Mouse (Mus musculus) kidney, adult 8-10 months (tissue): ENCODE results near the gene Rab43.

Experiments
- DNase-seq, 2 experiments: peaks; one replicate each; pipeline ENCODE4 v3.0.0; 2022

The Rab43 gene

DNA sequence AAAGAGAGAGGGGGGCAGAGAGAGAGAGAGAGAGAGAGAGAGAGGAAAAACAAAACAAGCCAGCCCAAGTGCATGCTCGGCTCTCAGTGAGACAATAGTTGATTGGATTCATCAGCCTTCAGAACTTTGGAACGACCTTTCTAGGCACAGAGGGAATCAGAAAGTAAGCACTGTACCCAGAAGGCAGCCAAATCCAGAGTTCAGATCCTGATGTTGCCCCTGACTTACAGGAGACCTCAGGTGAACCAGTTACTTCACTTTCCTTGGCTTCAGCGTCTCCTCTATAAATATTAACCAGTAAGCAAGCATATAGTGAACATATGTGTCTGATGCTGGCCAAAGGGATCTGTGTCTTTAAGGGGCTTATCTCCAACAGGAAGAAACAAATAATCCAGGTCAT is 3.4 kb downstream of the Rab43 start:
- peak in 1 of 2 experiments; percentile 46 for DNase-seq

DNA sequence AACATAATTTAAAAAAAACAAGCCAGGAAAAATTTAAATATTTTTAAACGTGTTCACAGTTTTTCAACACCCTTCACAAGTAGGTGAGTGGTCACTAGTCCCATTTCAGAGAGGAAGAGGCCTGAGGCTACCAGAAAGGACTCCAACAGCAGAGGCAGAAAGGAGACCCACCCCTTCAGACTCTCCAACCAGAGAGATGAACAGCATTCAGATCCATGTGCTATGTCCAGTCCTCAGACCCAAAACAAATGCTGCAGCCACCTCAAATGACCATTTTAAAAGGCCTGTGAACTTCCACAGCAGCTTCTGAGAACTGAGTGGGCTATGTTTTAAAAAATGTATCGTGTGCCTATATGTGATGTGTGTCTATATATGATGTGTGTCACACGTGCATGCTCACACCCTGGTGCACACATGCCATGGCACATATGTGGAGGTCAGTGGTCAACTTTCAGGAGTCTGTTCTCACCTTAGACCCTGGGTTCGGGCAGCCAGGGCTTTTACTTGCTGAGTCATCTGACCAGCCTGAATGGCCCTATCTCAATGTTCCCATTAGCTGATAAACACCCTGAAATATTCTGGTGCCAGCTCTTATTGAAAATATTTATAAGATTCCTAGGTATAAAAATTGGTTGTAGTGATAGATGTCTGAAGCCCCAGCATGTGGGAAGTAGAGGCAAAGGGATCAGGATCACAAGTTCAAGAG is 4.1 kb downstream of the Rab43 start:
- no peak for DNase-seq

- DNase-seq: no peak
Observed at GRCm38 (mm10) chr6:87806857-87807256, 5.1 kb downstream of the Rab43 start.

DNA sequence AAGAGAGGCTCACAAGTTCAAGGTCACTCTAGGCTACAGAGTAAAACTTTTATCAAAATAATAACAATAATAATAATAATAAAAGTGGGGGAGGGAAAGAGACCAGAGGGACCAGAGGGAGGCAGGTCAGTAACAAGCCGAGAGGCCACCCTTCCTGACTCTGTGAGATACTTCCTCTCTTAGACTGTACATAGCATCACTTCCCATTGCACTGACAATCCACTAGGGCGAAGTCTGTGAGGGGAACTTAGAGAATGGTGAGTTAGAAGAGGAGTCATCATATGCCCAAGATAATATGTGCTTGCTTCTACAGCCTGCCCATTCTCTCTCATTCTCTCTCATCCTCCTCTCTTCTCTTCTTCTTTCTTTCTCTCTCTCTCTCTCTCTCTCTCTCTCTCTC is 5.9 kb downstream of the Rab43 start:
- no peak for DNase-seq

DNA sequence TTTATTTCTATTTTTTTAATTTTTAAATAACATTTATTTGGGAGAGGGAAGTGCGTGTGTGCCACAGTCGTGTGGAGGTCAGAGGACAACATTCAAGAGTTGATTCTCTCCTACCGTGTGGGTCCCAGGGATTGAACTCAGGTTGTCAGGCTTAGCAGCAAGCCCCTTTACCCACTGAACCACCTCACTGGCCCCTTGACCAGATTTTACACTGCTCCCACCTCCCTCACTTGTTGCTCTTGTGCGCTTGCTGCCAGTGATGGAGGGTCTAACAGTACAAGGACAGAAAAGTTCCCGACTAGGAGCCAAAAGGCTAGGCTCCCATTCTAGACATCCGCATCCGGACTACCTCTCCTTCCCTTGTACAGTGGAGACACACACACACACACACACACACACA is 6.5 kb downstream of the Rab43 start:
- no peak for DNase-seq

- DNase-seq: no peak
Observed at GRCm38 (mm10) chr6:87804886-87805285, 7.1 kb downstream of the Rab43 start.

DNA sequence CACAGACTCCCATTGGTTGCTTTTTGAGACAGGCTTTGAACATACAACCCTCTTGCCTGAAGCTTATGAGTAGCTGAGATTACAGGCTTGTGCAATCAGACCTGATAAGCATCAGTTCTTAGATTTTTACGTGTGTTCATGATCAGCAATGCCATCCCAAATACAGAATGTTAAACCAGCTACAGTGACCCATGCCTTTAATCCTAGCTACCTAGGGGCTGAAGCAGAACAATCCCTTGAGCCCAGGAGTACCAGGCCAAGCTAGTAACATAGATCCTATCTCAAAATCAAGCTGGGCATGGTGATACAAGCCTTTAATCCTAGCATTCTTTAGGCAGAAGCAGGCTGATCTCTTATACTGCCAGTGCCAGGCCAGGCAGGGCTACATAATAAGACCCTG is 7.9 kb downstream of the Rab43 start:
- no peak for DNase-seq

GRCm38 (mm10) chr6:87802462-87802861 is 9.5 kb downstream of the Rab43 start:
- DNase-seq: no peak

- DNase-seq: no peak
Observed at GRCm38 (mm10) chr6:87799576-87799975, 12.4 kb downstream of the Rab43 start.

DNA sequence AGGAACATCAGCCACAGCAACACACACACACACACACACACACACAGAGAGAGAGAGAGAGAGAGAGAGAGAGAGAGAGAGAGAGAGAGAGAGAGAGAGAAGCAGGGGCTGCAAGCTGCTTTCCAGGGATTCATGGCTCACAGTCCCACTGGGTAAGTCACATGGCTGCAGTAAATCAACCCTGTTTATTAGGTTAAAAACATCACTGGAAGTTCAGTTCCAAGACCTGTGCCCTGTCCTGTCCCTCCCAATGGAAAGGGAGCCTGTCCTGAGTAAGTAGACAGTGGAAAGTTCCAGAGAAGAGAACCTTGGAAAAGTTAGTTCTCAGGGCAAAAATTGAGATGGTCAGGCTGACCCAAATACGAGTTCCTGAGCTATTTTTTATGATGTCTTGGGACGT is 14.6 kb downstream of the Rab43 start:
- DNase-seq: no peak

DNA sequence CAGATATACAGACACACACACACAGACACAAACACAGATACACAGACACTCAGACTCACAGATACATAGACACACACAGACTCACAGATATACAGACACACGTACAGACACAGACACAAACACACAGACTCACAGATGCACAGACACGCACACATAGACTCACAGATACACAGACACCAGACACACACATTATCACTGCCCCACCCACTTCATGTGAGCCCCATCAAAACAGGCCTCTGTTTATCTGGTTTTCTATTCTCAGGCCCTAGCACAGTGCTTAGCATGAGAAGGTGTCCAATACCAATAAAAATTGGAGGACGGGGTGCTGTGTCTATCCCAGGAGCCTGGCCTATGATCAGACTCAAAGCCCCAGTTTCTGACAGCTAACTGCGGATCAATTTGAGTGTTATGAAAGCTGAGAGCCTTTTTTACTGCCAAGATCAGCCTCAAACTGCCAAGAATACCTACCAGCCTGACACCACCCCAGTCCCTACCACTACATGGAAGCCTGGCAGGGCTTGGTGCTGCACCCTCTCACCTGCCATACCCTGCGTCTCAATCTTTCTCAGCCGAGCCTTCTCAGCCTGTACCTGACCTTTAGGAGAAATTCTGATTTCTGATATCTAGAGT is 15.6 kb downstream of the Rab43 start:
- no peak for DNase-seq

DNA sequence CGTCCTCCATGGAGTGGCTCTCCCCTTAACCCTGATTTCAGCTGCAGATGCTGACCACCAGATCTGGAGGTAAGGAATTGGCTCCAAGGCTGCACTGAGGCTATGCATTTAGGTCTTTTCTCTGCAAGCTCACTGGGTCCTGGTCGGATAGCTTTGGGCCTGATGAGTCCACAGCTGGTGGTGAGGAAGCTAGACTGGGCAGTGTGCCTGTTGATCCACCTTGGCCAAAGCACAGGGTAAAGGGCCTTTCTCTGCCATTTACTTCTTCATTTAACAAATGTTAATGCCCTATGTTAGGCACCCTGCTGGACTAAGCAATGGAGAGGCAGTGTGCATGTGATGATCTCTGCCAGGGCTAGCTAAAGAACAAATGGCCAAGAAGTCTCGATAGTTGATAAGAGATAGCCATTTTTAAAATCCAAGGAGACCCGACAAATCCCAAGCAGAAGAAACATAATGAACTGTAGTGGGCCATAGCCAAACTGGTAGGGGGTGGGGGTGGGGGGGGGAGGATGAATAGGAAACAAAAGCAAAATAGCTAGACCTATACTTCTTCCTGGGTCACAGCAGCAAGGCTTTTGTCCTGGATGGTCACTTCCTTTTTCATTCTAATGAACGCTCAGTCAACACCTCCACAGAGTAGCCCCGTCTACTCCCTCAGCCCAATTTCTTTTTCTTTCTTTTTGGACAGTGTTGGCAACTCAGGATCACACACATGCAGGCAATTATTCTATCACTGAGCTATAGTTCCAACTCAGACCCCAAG is 16.4 kb downstream of the Rab43 start:
- DNase-seq: no peak

DNA sequence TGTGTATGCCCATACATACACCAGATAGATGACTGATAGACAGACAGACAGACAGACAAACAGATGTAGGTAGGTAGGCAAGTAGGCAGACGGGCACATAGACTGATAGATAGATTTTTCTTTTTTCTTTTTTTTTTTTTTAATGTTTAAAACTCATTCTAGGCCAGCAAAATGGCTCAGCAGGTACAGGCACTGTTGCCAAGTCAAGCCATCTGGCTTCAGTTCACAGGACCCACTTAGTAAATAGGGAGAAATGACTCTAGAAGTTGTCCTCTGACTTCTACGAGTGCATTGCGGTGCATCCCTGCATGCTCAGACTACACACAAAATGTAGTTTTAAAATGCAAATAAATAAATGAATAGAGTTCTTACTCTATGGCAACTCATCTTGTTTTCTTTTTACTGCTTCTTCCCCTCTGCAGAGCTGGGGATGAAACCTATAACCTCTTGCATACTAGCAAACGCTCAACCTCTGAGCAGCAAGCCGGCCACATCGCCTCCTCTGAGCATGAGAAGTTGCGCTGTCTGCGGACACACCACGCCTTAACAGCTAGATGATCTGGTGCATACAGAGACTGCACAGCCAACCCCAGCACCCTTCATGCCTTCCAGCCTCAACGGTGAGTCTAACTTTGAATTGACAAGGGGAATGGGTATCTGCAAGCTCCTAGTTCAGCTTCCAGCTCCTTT is 18.0 kb downstream of the Rab43 start:
- DNase-seq: no peak

GRCm38 (mm10) chr6:87791826-87792225 is 20.1 kb downstream of the Rab43 start:
- DNase-seq: no peak

GRCm38 (mm10) chr6:87790779-87791480 is 21.0 kb downstream of the Rab43 start:
- peak in 1 of 2 experiments; percentile 47 for DNase-seq

- no peak for DNase-seq
Observed at GRCm38 (mm10) chr6:87789791-87790190, 22.2 kb downstream of the Rab43 start.

DNA sequence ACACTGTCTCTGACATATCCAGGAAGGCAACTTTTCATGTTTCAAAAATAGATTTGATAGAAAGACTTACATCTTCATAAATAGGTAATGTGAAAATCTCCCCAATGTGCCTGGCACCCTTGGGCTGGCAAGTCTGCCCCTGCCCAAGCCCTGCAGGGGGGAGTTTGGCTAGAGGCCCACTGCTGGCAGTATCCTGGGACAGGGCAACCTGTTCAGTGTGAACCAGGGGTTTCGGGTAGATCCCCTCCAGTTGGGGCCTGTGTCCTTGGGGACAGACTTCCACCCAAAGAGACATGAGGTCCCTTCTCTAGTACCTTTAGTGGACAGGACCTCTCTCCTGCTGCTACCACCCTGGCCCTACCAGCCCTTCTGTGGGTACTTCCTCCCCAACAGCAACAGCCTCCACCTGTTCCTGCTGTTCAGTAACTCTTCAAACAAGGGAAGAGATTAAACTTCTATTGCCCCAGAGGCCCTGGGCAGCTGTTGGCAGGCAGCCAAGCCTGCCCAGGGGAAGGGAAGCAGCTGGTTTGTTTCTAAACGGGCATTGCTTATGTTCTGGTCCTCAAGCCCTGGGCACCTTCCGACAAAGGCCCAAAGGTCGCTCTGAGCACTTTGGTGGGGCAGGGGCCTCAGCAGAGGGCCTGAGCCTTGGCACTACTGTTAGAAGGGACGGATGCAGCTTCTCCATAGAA is 22.9 kb downstream of the Rab43 start:
- DNase-seq: peak; percentile 62 to 67

- no peak for DNase-seq
Observed at GRCm38 (mm10) chr6:87788266-87788895, 23.6 kb downstream of the Rab43 start.

DNA sequence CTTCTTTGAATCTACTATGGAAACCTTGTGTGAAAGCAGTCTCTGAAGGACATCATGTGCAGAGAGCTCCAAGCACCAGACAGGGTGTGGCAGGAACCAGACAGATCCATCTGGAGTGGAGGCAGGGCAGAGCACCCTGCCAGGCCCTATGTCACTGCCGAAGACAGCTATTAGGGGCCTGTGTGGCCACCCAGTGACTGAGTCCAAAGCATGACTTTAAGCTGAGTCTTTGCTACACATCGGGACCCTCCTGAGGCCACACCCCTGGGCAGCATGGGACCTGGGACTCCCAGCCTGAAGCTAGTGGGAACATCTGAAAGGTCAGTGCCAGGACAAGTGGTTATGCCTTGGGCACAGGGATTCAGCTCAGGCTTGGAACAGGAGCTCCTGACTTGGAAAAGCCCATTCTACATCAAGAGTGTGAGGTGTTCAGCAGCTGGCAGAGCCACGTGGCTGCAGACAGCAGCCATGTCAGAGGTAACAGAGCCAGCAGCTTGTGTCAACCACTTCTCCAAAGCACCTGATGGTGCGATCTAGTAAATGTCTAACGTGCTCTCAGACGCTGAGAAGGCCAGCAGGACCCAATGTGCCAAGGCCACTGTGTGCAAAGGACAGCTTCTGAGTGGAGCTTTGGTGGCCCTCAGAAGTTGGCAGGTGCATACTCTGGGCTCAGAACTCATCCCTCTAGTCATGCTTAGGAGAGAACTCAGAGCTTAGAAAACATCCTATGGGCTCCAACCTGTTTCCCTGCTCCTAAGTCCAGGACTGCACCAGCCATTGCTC is 24.7 kb downstream of the Rab43 start:
- DNase-seq: no peak

DNA sequence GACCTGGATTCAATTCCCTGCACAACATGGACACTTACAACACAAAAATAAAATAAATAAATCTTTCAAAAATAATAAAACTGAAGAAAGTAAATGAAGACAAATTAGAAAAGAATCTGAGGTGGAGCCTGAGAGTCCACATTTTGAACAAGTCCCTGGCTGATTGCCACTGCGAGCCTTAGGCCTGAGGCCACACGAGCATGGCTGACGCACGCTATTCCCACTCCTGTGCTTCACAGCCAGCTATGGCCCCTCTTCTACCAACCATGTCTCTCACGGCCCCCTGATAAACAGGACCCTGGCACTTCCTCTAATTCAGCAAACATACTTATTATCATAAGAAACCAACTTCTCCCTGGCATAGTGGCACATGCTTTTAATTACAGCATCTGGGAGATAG is 25.3 kb downstream of the Rab43 start:
- DNase-seq: no peak

DNA sequence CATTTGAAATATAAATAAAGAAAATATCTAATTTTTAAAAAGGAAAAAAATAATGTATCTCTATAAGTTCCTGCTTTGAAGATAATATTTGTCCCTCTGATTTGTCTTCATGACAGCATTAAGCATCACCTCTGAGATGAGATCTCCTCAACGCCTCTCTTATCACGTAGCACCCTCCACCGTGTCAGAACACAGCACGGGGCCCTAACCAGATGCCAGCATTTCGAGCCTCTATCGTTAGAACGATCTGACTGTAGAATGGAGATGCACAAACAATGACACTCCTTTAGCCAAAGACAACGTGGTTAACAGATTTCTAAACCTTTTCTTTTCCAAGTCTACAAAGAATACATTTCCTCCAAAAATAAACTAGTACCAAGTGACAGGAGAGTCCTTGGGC is 27.9 kb downstream of the Rab43 start:
- no peak for DNase-seq
